Mouse (Mus musculus) CD4-positive, CD25-positive, alpha-beta regulatory T cell, adult 4 months (primary cell): ENCODE measurements around the gene Carm1. TPM values are rescaled to one million over a fixed set of nuclear protein-coding genes. Genes with fewer than 3 reads are reported as not detected.
"Not testable (repeated sequence)": the region's sequence is repeated elsewhere in the genome, so short reads cannot be mapped to it uniquely, and the experiment has no call there.

Source experiments
- ATAC-seq: one replicate; pipeline ENCODE4 v1.8.0; 2017
- polyA plus RNA-seq, 2 experiments: library from polyadenylated mRNA; unstranded; fragments of 100-300 nt; shearing (Covaris generic); gene quantifications; one replicate each; pipeline ENCODE4 v1.2.1; 2017

Carm1 gene
- polyA plus RNA-seq, 2 experiments from 2014 or later = 7.1 to 11.4 TPM

DNA sequence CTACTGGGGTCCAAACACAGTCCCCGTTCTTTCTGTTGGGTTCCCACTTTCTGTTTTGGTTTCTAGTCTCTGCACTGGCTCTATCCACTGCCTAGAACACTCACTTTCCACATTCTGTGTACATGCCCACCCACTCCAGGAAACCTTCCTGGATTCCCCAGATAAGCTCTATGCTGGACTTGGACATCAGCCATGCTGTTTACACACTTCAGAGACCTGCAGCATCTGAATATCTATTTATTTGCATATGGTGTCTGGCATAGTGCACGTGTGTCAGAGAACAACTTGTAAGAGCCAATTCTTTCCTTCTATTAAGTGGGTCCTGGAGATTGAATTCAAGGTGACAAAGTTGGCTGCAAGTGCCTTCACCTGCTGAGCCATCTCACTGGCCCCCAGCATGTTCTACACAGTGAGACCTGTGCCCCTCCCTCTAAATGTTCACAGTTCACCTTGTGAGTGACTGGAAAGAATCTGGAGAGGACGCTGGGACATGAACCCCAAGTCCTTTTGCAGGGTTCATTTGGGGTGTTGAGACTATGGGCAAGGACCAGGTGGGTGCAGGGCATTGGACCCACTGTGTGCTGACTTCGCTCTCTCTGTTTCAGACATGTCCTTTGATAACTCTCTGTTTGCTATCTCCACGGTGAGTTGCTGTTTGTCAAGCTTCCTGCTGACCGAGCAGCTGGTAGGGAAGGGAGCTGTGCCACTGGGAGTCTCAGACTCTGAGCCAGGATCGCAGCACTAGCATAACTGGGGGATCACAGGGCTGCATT is 6.5 kb upstream of the Carm1 start:
- no peak for ATAC-seq

DNA sequence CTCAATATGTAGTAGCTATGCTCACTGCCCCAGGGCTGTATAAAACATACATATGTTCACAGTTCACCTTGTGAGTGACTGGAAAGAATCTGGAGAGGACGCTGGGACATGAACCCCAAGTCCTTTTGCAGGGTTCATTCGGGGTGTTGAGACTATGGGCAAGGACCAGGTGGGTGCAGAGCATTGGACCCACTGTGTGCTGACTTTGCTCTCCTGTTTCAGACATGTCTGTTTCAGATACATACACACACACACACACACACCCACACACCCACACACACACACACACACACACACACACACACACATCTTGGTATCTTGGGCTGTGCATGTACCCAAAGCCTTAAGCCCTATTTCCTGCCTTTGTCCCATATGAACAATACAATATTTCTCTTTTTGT is 4.7 kb upstream of the Carm1 start:
- not testable (repeated sequence) for ATAC-seq

DNA sequence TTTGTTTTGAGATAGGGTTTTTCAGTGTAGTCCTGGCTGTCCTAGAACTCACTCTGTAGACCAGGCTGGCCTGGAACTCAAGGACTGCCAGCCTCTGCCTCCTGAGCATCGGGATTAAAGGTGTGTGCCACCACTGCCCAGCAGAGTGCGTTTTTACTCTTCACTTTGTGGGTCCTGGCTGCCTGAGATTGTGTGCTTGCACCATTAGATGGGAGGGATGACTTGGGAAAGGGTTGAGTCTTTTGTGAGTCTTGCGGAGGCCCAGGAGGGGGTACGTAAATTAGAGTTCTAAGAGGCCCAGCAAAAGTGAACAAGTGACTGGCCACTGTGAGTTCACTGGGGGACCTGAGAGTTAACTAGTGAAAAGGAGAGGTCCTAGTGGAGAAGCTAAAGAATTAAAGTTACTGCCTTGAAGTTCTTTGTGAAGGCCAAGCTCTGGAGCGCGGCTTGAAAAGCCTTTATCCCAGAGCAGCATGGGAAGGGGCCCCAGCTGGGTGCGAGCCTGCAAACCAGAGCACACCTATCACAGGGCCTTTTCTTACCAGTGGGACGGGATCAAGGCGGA is 1.3 kb upstream of the Carm1 start:
- no peak for ATAC-seq

DNA sequence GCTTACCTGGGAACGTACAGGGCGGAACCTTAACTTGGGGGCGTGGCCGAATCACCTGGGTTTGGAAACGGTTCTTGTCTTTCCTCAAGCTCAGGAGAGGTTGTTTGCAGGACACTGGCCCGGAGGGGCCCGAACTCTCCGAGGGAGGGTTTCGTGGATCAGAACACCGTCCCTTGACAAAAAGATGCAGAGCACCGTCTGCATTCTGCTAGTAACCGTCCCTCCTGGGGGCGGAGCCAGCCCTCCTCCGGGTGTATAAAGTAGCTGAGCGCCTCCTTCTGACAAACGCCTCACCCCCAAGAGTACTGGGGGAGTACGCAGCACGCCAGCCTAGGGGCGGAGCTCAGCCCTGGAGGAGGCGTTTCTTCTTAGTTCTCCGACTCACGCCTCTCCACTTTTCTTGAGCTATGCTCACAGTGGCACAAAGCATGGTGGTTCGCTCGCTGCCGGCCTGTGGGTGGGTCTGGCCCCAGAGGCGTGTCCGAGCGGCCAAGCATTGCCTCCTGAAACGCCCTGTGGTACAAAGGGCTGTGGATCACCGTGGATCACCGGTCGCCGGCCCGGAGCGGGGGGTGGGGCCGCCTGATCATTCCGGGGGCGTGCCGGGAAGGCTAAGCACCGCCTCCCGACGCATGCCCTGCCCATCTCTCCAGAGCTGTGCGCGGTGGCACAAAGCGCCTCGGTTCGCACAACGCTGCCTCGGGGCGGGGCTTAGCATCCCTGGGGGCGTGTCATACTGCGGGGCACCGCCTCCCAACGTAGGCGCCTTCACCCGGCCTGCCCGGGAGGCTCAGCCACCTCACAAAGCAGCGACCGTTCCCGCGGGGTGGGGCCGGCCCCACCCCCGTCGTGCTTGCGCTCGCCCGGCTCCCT is 542 bp upstream of the Carm1 start:
- peak; percentile 86 for ATAC-seq

DNA sequence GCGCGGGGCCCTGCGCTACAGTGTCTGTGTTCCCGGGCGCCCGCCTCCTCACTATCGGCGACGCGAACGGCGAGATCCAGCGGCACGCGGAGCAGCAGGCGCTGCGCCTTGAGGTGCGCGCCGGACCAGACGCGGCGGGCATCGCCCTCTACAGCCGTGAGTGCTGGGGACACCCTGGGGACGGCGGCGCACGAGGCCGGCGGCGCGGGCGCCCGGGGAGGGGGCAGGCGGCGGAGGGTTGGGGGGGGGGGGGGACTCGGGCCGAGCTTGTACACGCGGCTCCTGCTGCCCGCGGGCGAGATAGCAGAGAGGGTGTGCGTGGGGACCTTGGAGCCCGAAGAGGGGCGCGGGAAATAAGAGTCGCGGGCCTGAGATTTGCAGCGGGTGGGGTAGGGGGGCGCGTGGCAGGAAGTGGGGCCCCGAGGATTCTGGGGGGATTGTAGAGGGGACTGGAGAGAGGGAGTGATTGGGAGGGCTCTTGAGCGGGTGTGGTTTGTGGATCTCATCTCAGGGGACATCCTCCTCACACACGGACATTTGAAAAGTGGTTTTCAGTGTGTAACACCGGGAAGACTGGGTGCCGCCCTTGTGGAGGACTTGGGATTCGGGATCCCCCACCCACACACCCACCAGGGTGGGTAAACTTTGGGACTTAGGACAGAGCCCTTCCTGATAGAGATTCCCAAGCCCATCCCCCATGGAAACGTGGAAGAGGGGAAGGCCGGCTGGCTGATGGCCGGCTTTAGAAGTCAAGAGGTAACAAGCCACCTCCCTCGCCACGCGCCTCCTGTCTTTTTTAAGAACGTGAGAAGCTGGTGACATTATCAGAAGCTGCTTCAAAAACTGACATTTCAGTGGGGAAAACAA is 614 bp downstream of the Carm1 start:
- no peak for ATAC-seq

DNA sequence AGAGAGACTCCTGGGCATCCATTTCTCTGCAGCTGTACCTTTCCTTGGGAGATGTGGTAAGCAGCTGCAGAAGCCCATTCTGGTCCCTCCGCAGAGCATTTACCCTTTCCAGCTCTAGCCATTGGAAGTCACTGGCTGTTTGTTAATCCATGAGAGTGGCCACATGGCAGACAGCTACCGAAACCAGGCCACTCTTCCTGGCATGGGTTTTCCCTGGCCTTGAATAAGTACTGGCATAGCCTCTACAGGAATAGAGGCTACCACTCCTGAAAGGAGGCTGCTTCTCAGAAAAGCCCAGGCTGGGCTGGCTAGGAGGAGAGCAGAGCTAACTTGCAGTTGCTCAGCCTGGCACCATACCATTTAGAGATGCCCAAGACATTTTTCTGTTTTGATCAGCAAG is 4.4 kb downstream of the Carm1 start:
- ATAC-seq = no peak

DNA sequence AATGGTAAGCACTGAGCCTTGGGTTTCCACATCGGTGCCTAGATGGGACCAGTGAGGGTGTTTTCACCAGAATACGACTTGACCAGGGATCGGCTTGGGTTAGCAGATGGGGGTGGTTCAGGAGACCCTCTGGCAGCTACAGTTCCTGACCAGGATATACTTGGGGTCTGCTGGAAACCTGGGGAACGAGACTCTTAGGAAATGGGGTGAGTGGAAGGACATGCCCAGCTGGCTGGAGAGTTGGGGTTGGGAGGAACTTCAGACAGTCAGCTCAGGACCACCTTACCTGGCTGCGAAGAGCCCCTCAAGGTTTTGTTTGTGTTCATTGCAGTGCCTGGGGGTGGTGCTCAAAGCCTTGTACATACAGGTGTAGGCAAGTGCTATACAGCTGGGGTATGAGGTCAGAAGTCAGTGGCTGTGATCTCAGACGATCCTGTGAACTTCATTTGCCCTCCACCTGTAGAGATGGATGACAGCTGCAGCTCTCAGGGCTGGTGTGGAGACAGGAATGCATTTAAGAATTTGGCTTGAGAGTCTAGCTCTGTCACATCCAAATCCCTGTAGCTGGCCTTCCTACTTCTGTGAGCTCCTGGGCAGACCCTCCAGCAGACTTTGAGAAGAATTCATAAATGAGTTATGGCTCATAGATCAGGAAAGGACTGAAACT is 7.0 kb downstream of the Carm1 start:
- no peak for ATAC-seq

DNA sequence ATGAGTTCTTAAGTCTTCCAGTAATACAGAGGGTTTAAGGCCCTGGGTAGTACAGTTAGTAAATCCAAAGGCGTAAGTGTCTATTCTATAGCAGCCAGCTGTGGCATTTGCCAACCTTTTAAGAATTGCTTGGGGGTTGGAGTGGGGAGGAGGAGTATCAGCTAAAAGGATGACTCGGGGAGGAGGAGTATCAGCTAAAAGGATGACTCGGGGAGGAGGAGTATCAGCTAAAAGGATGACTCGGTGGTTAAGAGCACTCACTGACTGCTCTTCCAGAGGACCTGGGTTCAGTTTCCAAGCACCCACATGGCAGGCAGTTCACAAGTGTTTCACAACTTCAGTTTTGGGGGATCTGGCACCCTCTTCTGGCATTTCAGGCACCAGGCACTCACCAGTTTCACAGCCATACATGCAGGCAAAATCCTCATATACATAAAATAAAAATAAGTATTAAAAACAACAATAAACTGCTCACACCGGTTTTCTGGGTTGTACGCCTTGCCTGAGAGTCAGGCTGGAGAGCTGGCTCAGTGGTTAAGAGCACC is 8.6 kb downstream of the Carm1 start:
- no peak for ATAC-seq

DNA sequence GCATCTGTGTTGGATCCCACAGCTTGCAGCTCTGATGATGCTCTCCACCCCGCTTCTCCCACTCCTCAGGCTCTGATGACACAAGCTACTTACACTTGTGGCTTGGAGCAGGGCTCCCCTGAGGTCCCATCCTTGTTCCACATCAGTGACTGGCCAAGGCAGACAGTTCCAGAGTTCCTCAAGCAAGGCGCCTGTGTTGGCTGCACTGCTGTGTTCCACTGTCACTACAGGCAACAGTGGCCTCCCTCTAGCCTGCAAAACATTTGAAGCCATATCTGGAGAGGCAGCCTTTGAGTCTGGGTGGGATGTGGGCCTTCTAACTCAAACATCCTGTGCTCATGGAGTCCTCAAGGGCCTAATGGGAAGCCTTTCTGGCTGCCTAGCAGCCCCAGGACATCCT is 10.3 kb downstream of the Carm1 start:
- ATAC-seq = no peak

DNA sequence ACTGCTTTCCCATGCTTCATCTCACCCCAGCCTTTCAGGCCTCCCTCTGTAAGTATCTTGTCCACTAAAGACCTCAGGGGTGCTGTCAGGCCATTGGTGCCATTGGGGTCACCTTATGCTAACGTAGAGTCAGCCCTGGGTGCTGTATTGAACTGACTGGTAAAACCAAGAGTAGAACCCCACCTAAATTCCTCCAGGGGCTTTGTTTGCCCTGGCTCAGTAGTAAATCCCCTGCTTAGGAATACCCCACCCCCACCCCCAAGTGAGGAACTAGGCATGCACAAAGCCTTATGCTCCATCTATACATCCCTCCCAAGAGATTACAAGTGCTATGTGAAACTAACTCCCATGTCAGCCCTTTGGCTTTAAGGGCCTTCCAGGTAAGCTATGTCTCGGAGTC is 10.9 kb downstream of the Carm1 start:
- no peak for ATAC-seq

DNA sequence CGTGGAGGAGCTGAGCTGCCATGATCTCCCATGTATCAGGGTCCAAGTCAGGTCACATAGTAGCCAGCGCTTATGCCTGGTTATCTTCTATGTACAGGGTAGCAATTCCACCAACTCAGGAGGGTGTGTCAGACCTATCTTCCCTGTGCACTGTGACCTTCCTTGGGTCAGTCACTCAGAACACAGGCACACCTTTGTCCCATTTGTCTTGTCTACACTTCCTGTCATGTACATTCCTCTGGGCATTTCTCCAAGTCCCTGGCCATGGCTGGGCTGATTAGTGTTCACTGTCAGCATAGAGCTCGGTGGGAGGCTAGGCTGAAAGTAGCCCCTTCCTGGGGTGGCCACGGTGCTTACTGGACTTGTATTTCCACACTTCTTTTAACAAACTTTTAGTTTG is 11.7 kb downstream of the Carm1 start:
- no peak for ATAC-seq

DNA sequence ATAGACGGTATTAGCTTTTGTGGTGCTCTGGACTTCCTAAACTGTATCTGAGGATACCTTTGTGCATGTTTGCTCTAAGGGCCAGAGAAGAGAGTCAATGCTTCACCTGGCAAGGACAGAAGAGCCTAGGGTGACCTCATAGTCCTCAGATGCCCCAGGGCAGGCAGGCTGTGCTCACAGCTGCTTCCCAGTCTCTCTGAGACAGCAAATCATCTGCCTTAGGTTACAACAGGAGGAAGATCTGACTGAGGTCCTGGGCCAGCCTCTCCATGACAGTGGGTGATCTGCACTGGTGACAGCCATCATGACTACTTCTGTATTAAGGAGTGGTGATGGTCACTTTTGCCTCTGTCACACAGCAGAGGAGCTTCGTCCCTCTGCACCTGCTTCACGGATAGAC is 12.5 kb downstream of the Carm1 start:
- ATAC-seq = no peak

DNA sequence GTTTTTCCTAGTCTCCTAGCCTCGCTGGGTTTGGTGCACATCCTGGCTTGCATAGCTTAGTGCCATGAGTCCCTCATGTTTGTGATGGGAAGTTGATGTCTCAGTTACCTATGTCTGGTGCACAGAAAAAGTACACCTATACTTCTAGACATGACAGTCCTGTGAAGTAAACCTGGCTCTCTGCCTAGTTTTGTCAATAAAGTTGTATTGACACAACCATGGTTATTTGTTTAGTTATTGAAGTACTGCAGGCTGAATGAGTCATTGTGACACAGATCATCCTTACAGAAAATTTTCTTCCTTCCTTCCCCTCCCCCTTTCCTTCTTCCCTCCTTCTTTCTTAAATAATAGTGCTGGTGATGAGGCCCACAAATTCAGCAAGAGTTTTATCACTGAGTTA is 17.7 kb downstream of the Carm1 start:
- ATAC-seq = no peak

DNA sequence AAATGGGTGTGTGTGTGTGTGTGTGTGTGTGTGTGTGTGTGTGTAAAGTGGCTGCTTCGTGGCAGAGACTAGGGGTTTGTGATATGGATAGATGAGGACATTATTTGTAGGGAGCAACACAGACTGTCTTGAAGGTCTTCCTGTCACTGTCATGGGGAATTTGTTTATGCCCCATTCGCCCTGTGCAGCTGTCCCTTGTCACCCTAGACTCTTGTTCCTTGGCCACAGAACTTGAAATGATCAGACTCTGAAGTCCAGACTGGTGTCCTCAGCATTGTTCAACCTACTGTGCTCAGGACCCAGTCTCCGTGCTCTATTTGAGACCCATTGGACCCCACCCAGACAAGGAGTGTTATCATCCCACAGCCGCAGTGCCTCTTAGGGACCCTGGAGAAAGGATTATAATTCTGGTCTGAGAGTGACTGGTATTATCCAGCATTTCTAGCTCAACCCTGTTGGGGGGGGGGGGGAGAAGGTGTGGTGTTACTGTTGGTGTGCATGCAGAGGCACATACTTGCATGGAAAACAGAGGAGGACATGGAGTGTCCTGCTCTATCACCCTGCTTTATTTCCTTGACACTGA is 18.4 kb downstream of the Carm1 start:
- ATAC-seq = no peak

DNA sequence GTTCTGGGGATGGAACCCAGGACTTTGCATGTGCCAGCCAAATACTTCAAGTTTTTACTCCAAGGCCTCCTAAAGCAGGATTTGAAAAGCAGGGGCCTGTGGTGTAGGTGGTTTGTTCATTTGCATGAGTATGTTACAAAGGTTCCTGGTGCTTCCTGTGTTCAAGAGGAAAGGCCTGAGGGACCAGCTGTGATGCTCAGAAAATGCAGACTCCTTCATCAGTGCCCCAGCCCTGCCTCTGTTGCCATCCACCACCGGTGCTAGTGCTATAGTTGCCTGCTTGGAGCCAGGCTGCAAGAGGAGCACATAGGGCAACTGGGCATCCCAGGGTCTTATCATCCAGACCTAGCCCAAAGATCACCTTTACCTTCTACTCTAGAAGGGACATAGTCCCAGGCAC is 19.8 kb downstream of the Carm1 start:
- peak; percentile 56 for ATAC-seq

DNA sequence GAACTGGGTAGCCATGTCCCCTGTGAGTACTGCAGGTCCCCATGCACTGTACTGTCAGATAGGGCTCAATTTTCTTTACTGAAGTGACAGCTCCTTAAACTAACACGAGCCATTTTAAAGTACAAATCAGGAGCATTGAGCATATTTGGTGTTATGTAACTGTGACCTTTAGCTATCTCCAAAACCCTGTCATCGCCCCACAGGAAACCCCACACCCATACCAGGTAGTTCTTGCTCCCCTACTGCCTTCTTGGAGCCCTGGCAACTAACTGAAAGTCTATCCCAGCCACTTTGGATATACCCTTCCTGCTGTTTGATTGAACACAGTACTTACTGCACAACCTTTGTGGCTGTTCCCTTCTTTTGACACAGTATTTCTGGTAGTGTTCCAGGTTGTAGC is 20.4 kb downstream of the Carm1 start:
- ATAC-seq = peak; percentile 64

DNA sequence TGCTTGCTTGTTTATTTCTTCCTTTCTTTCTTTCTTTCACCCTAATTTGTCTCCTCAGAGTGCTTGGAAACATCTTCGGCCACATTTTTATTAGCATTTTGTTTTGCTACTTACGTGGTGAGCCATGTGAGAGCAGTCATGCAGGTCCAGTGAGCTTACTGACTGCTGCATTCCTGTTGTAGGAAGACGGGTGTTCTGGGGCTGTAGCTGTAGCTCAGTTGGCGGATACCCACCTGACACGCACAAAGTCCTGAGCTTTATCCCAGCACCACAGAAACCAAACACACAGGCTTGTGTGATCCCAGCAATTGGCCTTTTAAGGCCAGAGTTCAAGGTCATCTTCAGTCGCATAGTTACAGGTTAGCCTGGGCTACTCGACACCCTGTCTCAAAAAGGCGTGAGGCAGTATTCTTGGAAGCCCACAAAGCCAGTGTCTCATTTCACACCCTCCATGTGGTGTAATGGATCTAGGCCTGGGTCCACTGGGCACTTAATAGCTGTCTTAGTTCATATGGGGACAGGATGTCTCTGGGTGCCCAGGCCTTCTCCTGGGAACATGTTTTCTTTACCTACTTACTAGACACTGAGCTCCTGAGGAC is 22.1 kb downstream of the Carm1 start:
- no peak for ATAC-seq

DNA sequence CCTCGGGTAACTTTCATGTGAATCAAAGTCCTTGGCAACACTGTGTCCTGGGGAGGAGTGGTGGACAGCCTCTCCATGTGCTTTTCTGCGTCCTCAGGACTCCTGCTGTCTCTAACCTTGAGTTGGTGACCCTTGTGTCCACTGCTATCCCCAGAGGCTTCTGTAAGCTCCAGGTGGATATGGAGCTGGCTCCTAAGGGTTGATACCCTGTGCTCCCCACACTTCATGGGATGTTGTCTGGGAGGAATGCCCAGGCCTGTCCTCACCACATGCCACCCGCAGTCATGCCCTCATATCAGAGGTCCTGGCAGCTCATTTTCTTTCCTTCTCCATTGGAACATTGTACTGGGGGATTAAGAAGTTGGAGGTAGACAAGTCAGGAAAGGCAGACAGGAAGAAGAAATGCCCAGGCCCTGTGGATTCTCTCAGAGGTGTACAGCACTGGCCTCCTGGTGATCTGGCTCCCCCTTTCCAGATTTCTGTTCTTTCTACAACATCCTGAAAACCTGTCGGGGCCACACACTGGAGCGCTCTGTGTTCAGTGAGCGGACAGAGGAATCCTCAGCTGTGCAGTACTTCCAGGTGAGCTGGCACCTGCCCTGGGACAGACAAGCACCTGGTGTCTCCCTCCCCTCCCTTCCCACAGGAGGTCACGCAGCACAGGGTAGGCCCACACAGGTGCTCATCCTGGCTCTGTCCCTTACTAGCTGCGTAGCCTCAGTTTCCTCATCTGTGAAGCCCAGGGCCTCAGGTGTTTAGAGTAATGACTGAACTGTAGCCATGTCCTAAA is 27.5 kb downstream of the Carm1 start:
- no peak for ATAC-seq

DNA sequence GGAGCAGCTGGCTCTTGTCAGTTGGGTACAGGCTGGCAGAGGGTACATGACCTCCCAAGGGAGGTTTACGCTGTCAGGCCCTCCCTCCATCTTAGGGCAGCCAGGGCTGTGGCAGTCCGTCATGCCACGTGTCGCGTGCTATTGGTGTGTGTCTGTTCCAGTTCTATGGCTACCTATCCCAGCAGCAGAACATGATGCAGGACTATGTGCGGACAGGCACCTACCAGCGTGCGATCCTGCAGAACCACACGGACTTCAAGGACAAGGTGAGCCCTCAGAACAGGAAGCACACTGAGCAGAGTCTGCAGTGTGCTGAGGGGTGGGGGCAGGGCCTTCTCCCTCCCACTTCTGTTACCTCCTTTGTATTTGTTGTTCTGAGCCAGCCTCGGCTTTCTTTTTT is 28.6 kb downstream of the Carm1 start:
- ATAC-seq = no peak

DNA sequence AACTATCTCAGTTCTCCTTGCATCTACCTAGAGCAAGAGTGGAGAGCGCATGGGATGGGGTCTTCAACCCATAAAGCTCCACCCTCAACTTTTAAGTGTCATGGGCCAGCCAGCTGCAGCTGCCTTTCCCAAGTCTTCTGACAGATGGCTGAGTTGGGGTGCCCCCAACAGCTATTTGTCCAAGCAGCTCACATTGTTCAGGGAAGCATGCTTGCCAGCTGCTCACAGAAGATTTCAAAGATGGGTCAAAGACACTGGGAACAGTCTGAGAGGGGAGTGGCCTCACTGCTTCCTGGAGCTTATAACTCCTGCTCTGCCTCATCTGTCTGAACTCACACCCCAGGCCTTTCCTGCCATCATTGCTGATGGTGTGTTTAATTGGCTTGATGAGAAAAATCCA is 29.6 kb downstream of the Carm1 start:
- no peak for ATAC-seq
